Mouse (Mus musculus) layer of hippocampus, postnatal 14 days (tissue): ENCODE measurements around the gene Myo6. TPM values are rescaled to one million over a fixed set of nuclear protein-coding genes. Genes with fewer than 3 reads are reported as not detected.
A peak's percentile ranks its signal among the peaks of the same experiment; 100 is the strongest.

Experiments used
- DNase-seq, 2 experiments: peaks; one replicate each; pipeline ENCODE4 v3.0.0; 2021 to 2022; ENCODE audit warnings: low spot score in 2 of 2, mixed read lengths in 1 of 2
- total RNA-seq, 2 experiments: library from RNA; stranded (reverse); gene quantifications; 2 replicates each; pipeline ENCODE4 v1.2.3; 2021

The Myo6 gene
- total RNA-seq, 2 experiments from 2014 or later, result 75.1 to 75.9 TPM

DNA sequence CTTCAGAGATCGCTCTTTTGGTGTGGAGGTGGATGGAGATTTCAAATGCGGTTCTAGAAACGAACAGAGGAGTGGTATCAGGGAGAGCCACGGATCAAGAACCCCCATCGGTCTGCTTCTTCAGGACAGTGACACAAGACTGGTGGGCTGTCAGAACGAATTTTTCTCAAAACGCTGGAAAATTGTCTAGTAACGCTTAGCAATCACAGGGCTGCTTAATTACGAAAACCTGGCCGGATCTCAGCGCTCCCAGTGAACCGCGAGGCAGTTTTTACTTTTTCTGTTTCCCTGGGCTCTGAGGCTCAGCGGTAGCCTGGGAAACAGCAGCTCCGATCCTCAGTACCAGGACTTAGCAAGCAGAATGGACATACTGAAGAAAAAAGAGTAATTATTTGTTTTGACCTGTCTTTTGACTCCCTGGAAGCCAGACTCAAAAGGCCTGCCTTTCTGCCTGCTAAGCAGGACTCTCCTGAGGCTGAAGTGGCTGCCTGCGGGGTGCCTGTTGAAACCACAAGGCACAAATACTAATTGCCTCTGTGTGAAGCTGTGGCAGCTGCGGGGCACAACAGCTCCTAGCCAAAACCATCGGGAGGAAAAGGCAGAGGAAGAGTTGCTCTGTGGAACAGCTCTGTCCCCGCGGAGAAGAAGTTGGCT, 187.0 kb downstream of the Myo6 start:
- peak in 1 of 2 experiments; percentile 44 for DNase-seq

DNA sequence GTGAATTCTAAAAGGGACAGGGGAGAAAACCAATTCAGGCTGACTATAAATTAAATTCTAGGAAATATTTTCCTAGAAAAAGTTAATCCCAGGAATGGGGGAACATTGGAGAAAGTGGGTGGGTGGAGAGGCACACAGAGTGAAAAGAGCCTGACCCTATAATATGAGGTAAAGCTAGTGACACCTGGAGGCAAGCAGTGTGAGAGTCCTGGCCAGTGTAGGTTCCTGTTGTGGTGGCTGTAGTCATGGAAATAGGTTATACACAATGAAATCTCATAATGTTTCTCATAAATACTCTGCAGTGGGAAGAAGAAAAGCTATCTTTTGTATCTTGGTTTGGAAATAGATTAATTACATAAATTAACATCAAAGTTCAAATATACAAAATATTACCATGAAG, 195.2 kb downstream of the Myo6 start:
- DNase-seq, result no peak

Other genes starting within 250 kb of the Myo6 start
- 10 to 100 TPM; 13.6 to 15.5 TPM for gene Filip1, start 152.2 kb upstream of the Myo6 start, total RNA-seq
- gene Senp6, start 98.1 kb upstream of the Myo6 start, total RNA-seq, result 100 to 1,000 TPM in 1 of 2 experiments, 10 to 100 TPM in 1; 97.9 to 109 TPM